In genomic region chr8:22359882-22360281, GRCm38 (mm10) we compare ENCODE assay signal across 24 mouse cellular contexts.
"Had no signal": no experiment of that assay in that cellular context is flagged by ENCODE, and none has a peak within 500 bp of the region (broad histone marks: within the 10 kb centered on the region; RNA-seq: fewer than 3 reads in every experiment).

No protein-coding gene starts in this region.

- ATAC-seq: hindbrain, postnatal 0 days had no signal

- H3K4me3 ChIP-seq: heart, adult 2 months; heart, embryonic 13.5 days; heart, embryonic 15.5 days; hindbrain, embryonic 13.5 days; hindbrain, embryonic 15.5 days; limb, embryonic 10.5 days; limb, embryonic 12.5 days; liver, embryonic 13.5 days had no signal

- H3K27me3 ChIP-seq: heart, embryonic 13.5 days; heart, embryonic 15.5 days; hindbrain, embryonic 13.5 days; hindbrain, embryonic 15.5 days; limb, embryonic 12.5 days; liver, embryonic 13.5 days had no signal

- H3K4me2 ChIP-seq: heart, embryonic 11.5 days; heart, embryonic 13.5 days; heart, embryonic 15.5 days; hindbrain, embryonic 13.5 days; hindbrain, embryonic 15.5 days; limb, embryonic 12.5 days; liver, embryonic 11.5 days; liver, embryonic 13.5 days had no signal

- H3K27ac ChIP-seq: heart, adult 2 months; heart, embryonic 13.5 days; heart, embryonic 15.5 days; hindbrain, embryonic 13.5 days; hindbrain, embryonic 15.5 days; hindbrain, postnatal 0 days; limb, embryonic 10.5 days; limb, embryonic 12.5 days; liver, embryonic 13.5 days had no signal

- DNase-seq: gastrocnemius, postnatal 14 days; gastrocnemius, postnatal 36 days; heart, adult 11 months; heart, adult 2 months; heart, postnatal 14 days; heart, postnatal 36 days; kidney, adult 18-20 months; kidney, adult 8-10 months; kidney, postnatal 10 days; kidney, postnatal 25 days; kidney, postnatal 4 days; layer of hippocampus, adult 9-11 months; layer of hippocampus, postnatal 36 days; liver; liver, embryonic 13.5 days had no signal

- H3K4me1 ChIP-seq: heart, embryonic 13.5 days; heart, embryonic 15.5 days; hindbrain, embryonic 13.5 days; hindbrain, embryonic 15.5 days; limb, embryonic 10.5 days; limb, embryonic 12.5 days; liver, embryonic 13.5 days had no signal

- H3K9ac ChIP-seq: heart, embryonic 13.5 days; heart, embryonic 15.5 days; hindbrain, embryonic 13.5 days; hindbrain, embryonic 15.5 days; limb, embryonic 12.5 days; liver, embryonic 13.5 days had no signal

- H3K9me3 ChIP-seq: heart, embryonic 15.5 days; hindbrain, embryonic 13.5 days; hindbrain, embryonic 15.5 days; limb, embryonic 10.5 days; limb, embryonic 12.5 days; liver, embryonic 13.5 days had no signal

- H3K36me3 ChIP-seq: heart, embryonic 13.5 days; heart, embryonic 15.5 days; hindbrain, embryonic 13.5 days; hindbrain, embryonic 15.5 days; limb, embryonic 10.5 days; limb, embryonic 12.5 days; liver, embryonic 13.5 days had no signal
